Mouse (Mus musculus) testis, adult 2 months (tissue): Measurements from ENCODE around the gene Rcc2. TPM values are rescaled to one million over a fixed set of nuclear protein-coding genes. Genes with fewer than 3 reads are reported as not detected.

ENCODE experiments used
- H3K27ac ChIP-seq: fragments of 200-500 bp; 2 replicates; pipeline ENCODE4 v1.5.1; 2012; ENCODE audit warnings: low read depth, low read length; ENCODE audit not compliant: control insufficient read depth, insufficient read depth
- H3K27me3 ChIP-seq: fragments of 200-500 bp; 2 replicates; pipeline ENCODE4 v1.6.1; 2012; ENCODE audit warnings: mild to moderate bottlenecking, low read length, moderate library complexity; ENCODE audit not compliant: control insufficient read depth, insufficient read depth
- H3K36me3 ChIP-seq: fragments of 200-500 bp; 2 replicates; pipeline ENCODE4 v1.6.1; 2012; ENCODE audit warnings: mild to moderate bottlenecking, low read length; ENCODE audit not compliant: control insufficient read depth, insufficient read depth
- H3K4me1 ChIP-seq: fragments of 200-500 bp; 2 replicates; pipeline ENCODE4 v1.6.1; 2012; ENCODE audit warnings: low read length; ENCODE audit not compliant: control insufficient read depth, insufficient read depth
- H3K4me3 ChIP-seq: fragments of 200-500 bp; 2 replicates; pipeline ENCODE4 v1.5.1; 2012; ENCODE audit warnings: low read depth, mild to moderate bottlenecking, low read length, moderate library complexity, mixed read lengths; ENCODE audit not compliant: control insufficient read depth
- CTCF ChIP-seq: fragments of 200-500 bp; IDR thresholded peaks from 2 replicates; pipeline ENCODE4 v1.5.1; 2012; ENCODE audit warnings: low read depth, mild to moderate bottlenecking, inconsistent platforms, low read length, moderate library complexity; ENCODE audit not compliant: control insufficient read depth, insufficient read depth, insufficient replicate concordance
- POLR2A ChIP-seq: fragments of 200-500 bp; IDR thresholded peaks from 2 replicates; pipeline ENCODE4 v1.6.1; 2012; ENCODE audit warnings: low read depth, mild to moderate bottlenecking, inconsistent platforms, low read length, moderate library complexity; ENCODE audit not compliant: control insufficient read depth
- polyA plus RNA-seq: library from polyadenylated mRNA; depleted of rRNA; stranded (reverse); fragments of >200 nt; gene quantifications from 2 replicates; pipeline ENCODE4 v1.2.3, GENCODE M21; 2012

The Rcc2 gene
- polyA plus RNA-seq, 1 experiment: 32.1 TPM

DNA sequence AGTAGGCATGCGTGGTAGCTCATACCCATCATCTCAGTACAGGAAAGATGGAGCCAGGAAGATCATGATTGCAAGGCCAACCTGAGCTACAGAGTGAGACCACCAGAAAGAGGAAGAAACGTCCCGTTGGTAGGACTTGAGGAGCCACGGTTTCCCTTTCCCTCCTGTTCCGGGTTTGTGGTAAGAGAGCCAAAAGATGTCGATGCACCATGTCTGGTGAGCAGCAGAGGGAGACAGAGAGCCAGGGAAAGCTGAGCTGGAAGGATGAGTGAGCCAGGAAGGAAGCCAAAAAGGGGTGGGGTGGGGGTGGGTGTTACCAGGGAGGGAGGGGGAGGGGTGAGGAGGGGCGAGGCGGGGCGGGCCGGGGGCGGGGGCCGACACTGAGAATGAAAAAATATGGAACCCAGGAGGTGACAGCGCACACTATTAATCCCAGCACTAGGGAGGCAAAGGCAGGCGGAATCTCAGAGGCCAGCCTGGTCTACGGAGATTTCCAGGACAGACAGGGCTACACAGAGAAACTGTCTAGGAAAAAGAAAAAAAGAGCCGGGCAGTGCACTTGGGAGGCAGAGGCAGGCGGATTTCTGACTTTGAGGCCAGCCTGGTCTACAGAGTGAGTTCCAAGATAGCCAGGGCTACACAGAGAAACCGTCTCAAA, 20.5 kb upstream of the Rcc2 start:
- Histone ChIP-seq H3K4me3 (no peak overlapping the region), H3K27ac (no peak overlapping the region), H3K27me3 (no peaks in the 10 kb centered on the region), H3K36me3 (no peaks in the 10 kb centered on the region), H3K4me1 (peaks cover 5% of the 10 kb centered on the region; the same call in 1 of the 2 replicates)
- TF ChIP-seq POLR2A: no peak
- TF ChIP-seq CTCF: peak; percentile 79; the same call in 1 of the 2 replicates

DNA sequence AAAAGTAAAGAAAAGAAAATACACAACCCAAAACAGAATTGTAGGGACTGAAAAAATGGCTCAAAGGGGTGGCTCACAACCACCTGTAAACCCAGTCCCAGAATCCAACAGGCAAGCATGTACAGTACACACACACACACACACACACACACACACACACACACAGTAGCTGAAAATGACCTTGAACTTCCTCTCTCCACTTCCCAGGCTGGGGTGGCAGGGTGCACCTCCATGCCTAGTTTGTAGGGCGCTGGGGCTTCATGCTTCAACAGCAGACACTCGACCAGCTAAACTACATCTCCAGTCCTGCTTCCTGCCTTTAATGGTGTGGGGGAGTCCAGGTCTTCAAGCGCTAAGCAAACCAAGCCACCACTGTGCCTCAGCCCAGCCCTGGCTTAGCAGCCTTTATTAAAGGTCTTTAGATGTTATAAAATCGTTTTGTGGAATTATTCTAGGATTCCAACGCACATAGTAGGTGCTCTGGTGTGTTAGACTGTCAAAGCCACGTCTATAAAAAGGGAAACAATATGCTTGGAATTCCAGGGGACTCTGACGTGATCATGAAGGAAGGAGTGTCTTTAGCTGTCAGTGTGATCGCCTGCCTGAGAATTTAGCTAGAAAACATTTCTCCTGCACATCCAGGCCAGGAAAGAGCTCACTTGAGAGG, 19.5 kb upstream of the Rcc2 start:
- H3K27me3 ChIP-seq: no peaks in the 10 kb centered on the region
- TF ChIP-seq CTCF: no peak
- TF ChIP-seq POLR2A: no peak
- no peaks in the 10 kb centered on the region for H3K36me3 ChIP-seq
- H3K27ac ChIP-seq: no peak overlapping the region
- H3K4me1 ChIP-seq: peaks cover 5% of the 10 kb centered on the region; the same call in 1 of the 2 replicates
- no peak overlapping the region for H3K4me3 ChIP-seq

DNA sequence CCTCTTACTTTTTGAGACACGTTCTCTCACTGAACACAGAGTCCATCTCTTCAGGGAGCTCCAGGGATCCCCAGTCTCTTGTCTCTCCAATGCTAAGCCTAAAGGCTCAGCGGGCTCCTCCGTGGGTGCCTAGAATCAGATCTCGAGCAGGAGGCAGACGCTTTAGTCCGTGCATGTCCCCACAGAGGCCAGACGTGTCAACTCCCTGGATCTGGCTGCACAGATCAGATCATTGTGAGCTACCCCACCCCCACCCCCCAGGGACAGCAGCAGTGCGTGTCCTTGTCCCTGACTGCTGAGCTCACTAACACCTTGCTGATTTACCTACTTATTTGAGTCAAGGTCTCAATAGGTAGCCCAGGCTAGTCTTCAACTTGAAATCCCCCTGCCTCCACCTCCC, 16.7 kb upstream of the Rcc2 start:
- no peak for TF ChIP-seq CTCF
- TF ChIP-seq POLR2A: no peak
- H3K4me1 ChIP-seq: peaks cover 5% of the 10 kb centered on the region; the same call in 1 of the 2 replicates
- H3K4me3 ChIP-seq: no peak overlapping the region
- no peak overlapping the region for H3K27ac ChIP-seq
- no peaks in the 10 kb centered on the region for H3K36me3 ChIP-seq
- no peaks in the 10 kb centered on the region for H3K27me3 ChIP-seq

DNA sequence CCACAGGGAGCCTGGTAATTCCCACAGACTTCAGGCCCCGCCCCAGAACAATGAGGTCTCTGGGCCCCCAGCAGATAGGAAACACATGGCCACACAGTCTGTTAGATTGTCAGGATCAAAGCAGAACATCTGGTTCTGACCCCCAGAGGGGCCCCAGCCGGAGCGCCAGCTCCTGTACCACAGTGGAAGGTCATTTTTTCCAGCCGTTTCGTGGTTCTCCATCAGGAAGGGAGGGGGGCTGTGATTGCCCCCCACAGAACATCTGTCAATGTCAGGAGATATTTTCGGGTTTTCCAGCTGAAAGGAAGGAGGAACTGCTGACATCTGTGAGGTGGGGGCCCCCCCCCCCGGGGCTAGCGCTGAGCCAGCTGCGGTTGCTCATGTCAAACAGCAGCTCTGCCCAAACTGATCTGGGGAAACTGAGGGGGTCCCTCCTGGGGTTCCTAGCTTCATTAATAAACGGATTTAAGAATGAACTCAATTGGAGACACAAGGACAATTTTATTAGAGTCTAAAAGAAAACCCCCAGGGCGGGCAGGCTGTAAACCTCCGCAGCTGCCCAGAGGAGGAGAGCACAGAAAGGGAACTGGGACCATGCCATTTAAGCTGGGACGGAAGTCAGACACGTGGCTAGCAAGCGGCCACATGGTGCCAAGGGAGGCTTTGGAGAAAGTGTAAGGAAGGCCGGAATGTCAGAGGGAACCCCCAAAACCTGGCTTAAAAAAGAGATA, 16.0 kb upstream of the Rcc2 start:
- no peaks in the 10 kb centered on the region for H3K27me3 ChIP-seq
- H3K4me3 ChIP-seq: no peak overlapping the region
- peaks cover 5% of the 10 kb centered on the region; the same call in 1 of the 2 replicates for H3K4me1 ChIP-seq
- no peaks in the 10 kb centered on the region for H3K36me3 ChIP-seq
- H3K27ac ChIP-seq: no peak overlapping the region
- TF ChIP-seq CTCF: no peak
- no peak for TF ChIP-seq POLR2A

DNA sequence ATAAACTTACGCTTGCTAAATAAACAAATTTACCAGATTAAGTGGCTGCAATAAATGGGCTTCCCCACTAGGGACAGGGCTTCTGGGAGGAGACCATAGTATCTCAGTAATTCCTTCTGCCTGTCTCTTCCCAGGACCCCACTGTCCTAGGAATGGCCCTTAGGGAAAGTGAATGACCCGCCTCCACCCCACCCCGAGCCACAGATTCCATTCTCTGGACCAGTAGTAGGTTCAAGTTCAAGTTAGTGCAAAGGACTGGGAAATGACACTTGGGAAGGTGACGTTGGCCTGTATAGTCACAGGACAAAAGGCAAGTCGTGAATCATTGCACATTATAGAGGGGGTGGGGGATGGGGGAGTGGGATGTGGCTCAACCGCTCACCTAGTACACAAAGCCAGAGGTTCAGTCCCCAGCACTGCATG, 15.4 kb upstream of the Rcc2 start:
- TF ChIP-seq CTCF: no peak
- TF ChIP-seq POLR2A: no peak
- no peak overlapping the region for H3K4me3 ChIP-seq

DNA sequence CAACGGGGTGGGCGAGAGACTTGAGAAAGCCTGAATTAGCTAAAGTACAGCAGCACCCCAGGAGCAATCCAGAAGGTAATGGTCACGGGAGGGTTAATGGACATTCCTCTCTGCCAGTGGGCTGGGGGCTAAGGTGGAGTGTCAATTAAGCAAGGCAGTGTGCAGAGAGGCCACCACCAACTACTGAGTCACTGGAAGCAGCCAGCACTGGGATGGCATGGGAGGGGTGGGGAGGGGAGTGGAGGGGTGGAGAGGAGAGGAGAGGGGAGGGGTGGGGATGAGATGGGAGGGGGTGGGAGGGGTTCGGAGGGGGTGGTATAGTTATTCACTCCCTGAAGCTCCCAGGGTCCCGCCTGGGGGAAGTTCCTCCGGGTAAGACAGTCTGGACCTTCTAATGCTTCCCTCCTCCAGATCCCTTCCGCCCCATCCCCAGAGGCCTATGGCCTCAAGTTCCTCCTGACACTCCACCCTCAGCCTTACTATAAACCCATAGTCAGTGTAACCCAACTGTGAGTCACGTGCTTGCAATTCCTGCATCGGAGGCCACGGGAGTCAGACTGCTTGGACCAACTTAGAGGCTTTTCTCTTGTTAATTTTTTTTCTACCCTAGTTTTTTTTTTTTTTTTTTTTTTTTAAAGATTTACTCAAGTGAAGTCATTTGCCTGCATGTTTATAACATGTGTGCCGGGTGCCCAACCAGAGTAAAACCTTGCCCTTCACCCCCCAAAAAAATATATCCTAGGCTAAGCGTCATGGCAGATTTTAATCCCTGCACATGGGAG, 12.1 kb upstream of the Rcc2 start:
- TF ChIP-seq POLR2A (no peak), CTCF (no peak)
- Histone ChIP-seq H3K27ac (no peak overlapping the region), H3K27me3 (no peaks in the 10 kb centered on the region), H3K4me3 (no peak overlapping the region), H3K36me3 (no peaks in the 10 kb centered on the region), H3K4me1 (peaks cover 10% of the 10 kb centered on the region)

More for the DNA sequence above, 15.4 kb upstream of the Rcc2 start:
- H3K36me3 ChIP-seq: no peaks in the 10 kb centered on the region
- H3K27ac ChIP-seq: no peak overlapping the region
- peaks cover 3% of the 10 kb centered on the region; the same call in 1 of the 2 replicates for H3K4me1 ChIP-seq
- H3K27me3 ChIP-seq: no peaks in the 10 kb centered on the region

DNA sequence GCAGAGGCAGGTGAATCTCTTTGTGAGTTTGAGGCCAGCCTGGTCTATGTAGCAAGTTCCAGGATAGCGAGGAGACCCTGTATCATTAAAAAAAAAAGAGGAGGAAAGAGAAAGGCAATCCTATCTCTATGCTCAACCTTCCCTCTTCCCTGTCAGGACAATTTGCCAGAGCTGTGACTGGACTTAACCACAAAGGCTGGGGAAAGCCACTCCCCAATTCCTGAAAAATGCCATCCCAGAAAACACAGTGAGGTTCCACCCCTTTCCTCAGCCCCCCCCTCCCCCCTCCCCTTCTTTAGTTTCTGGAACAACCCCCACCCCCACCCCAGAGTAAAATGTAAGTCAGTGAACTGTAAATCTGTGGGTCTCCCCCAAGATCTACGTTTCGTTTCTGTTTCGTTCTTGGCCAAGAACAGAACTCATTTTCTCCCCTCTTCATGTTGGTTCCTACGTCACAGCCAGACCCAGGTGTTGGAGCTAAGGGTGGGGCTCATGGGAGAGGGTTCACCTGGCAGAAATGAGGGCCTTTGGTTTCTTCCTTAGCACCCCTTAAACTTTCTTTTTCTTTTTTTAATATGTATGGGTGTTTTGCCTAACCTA, 11.4 kb upstream of the Rcc2 start:
- no peak overlapping the region for H3K4me3 ChIP-seq
- H3K4me1 ChIP-seq: peaks cover 7% of the 10 kb centered on the region
- H3K36me3 ChIP-seq: no peaks in the 10 kb centered on the region
- no peak overlapping the region for H3K27ac ChIP-seq
- TF ChIP-seq CTCF: no peak
- TF ChIP-seq POLR2A: no peak
- H3K27me3 ChIP-seq: no peaks in the 10 kb centered on the region
